Mouse (Mus musculus) A20 (cell line): Measurements from ENCODE around the gene Vav1.
"Not testable (repeated sequence)": the region's sequence is repeated elsewhere in the genome, so short reads cannot be mapped to it uniquely, and the experiment has no call there.

Experiments used
- DNase-seq: peaks from one replicate; pipeline ENCODE4 v3.0.0-alpha.2; 2011; ENCODE audit warnings: low read depth, low spot score

The Vav1 gene

DNA sequence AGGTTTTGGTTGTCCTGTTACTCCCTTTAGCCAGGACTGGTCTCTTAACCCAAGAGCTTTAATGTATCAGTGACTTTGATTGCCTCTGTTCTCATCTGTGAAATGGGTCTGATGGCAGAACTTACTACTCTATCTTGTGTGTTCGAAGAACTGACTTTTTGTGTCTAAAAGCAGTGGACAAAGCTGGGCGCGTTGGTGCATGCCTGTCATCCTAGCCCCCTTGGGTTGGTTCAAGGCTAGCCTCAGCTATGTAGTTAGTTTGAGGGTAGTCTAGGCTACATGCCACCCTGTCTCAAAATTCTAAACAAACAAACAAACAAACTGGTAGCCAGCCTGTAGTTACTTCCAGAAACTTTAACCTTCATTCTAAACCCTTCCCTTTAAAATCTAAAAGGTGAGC is 27.5 kb upstream of the Vav1 start:
- no peak for DNase-seq

DNA sequence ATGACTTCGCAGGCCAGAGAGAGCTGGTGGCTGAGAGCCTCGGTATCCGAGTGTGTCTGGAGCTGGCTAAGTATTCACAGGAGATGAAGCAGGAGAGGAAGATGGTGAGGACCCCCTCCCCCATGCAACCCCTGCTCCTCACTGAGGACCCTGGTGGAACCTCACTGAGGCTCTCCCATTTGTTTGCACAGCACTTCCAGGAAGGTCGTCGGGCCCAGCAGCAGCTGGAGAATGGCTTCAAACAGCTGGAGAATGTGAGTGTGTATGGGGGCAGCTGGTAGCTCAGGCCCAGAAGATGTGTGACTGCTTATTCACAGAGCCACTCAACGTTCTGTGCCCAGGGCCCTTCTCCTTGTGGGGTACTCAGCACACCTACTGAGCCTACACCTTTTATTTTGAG is 25.6 kb upstream of the Vav1 start:
- DNase-seq: no peak

DNA sequence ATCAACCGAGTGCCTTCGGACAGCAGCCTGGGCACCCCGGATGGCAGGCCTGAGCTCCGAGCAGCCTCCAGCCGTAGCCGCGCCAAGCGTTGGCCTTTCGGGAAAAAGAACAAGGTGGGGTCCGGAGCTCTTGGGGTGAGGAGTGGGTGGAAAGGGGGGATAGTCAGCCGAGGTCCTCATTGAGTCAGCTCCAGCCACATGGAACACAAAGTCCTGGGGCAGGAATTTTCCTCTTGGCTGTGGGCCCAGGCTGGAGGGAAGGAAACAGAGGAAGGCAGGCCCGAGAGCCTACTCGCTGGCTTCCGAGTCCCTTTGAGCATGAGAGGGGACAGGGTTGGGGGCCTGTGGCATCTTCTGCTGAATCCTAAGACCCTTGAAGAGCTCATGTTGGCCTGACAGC is 23.5 kb upstream of the Vav1 start:
- DNase-seq: no peak

DNA sequence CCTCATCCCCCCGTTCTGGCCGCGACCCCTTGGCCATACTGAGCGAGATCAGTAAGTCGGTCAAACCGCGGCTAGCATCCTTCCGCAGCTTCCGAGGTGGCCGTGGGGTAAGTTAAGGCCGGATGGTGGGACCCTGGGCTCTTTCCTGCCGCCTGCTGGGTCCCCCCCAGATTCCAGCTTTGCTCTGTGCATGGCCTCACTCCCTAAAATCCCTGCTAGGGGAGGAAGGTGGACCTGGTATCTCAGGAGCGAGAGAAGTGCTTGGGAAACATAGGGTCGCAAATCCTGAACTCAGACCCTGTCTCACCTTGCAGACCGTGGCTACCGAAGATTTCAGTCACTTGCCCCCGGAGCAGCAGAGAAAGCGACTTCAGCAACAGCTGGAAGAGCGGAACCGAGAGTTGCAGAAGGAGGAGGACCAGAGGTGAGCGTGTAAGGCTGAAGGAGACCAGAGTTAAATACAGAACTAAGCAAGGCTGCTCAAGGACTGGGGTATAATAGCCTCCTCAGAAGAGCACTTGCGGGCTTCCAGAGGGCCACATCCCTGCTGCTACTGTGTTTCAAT is 21.9 kb upstream of the Vav1 start:
- DNase-seq: no peak

DNA sequence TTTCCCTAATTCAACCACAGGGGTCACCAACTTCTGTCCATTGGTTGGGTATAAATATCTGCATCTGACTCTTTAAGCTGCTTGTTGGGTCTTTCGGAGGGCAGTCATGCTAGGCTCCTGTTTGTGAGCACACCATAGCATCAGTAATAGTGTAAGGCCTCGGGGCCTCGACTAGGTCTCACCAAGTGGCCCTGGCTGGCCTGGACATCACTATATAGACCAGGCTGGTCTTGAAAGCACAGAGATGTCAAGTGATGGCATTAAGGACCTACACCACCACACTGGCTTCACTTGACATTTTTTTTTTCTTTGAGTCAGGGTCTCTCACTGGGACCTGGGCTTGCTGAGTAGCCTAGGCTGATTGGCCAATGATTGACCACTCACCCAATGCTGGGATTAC is 20.7 kb upstream of the Vav1 start:
- no peak for DNase-seq

DNA sequence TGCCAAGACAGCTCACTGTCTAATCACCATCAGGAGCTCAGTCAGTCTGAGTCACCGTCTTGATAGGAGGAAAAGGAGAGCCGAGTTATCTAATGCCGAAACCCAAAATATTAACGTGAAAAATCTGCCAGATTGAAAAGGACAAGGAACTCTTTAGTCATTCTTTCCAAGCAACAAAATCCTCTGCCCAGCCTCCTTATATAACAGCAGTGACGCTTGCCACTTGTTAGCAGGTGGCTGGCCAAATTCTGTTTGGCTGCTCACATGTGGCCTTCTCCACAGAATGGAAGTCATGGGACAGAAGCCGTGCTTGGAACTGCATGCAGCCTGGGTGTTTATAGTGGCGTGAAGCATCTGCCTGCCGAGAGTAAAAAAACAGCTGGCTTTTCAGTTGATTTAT is 19.2 kb upstream of the Vav1 start:
- DNase-seq: no peak

DNA sequence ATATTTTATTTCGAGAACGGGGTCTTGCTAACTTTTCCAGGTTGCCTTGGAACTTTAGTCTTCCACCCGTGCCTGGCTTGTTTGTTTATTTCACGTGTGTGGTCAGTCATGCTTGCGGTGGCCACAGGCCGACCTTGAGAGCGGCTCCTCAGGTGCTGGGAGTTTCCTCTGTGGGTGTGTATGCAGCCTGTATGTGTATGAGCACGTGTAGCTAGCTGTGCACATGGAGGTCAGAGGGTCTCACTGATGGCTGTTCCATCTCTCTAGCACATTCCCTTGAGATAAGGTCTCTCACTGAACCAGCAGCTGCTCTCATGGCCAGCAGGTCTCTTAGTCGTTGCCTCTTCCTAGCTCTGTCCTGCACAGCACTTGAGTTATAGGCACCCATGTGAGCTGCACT is 18.5 kb upstream of the Vav1 start:
- no peak for DNase-seq

DNA sequence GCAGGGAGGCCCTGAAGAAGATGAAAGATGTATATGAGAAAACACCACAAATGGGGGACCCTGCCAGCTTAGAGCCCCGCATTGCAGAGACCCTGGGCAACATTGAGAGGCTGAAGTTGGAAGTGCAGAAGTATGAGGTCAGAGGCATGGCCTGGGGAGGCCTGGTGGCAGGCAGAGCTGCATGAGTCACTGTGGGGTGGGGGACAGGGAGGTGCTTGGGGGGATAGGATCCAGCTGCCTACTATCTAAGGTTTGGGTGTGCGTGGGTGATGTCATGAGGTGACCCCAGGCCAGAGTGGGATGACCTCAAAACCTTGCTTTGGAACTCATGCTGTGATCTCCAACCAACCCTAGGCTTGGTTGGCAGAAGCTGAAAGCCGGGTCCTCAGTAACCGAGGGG is 17.6 kb upstream of the Vav1 start:
- DNase-seq: no peak

DNA sequence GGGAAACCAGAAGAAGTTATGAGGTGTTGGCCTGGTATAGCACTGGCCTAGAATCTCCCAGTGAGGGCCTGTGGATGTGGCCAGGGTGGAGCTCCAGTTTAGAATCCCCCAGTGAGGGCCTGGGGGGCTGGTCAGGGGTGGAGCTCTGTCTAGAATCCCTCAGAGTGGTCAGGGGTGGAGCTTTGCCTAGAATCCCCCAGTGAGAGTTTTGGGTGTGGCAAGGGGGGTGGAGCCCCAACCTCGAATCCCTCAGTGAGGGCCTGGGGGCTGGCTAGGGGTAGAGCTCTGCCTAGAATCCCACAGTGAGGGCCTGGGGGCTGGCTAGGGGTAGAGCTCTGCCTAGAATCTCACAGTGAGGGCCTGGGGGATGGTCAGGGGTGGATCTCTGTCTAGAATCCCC is 17.1 kb upstream of the Vav1 start:
- DNase-seq: no peak

DNA sequence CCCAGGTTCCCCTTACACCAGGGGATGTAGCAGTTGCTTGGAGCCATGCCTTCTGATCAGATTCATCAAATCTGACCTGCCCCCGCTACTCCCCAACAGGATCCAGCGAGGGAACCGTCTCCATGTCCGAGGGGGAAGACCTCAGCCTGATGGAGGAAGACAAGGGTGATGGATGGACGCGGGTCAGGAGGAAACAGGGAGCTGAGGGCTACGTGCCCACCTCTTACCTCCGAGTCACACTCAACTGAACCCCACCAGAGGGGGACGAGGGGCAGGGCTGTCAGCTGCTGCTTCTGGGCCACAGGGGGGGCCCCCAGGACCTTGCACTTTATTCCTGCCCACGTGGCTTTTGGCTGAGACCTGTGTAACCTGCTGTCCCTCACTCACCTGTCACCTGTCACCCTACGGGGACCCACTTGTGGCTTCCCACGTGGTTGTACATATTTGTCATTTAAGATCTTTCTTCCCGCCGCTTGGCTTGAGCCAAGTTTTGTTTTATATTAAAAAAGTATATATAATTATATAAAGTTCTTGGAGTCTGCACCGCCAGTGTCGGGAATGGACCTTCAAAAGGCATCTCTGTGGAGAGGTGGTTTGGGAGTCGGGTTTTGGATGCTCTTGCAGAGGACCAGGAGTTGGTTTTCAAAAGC is 15.9 kb upstream of the Vav1 start:
- no peak for DNase-seq

DNA sequence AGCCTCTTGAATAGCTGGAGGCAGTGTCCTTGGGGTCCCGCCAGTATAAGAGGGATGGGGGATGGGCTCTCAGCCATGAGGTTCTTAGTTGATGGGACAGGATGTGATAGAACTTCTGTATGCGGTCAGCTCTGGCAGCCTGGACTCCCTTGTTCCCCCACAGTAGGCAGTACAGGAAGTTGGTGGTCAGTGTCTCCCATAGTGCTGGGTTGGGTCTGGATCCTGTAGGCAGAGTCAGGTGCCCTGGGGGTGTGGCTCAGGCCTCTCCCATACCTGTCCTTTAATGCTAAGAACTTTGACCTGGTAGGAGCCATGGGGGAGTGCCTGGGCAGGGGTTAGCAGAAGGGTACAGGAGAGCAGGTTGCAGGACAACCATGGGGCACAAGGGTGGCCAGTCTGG is 14.7 kb upstream of the Vav1 start:
- no peak for DNase-seq

DNA sequence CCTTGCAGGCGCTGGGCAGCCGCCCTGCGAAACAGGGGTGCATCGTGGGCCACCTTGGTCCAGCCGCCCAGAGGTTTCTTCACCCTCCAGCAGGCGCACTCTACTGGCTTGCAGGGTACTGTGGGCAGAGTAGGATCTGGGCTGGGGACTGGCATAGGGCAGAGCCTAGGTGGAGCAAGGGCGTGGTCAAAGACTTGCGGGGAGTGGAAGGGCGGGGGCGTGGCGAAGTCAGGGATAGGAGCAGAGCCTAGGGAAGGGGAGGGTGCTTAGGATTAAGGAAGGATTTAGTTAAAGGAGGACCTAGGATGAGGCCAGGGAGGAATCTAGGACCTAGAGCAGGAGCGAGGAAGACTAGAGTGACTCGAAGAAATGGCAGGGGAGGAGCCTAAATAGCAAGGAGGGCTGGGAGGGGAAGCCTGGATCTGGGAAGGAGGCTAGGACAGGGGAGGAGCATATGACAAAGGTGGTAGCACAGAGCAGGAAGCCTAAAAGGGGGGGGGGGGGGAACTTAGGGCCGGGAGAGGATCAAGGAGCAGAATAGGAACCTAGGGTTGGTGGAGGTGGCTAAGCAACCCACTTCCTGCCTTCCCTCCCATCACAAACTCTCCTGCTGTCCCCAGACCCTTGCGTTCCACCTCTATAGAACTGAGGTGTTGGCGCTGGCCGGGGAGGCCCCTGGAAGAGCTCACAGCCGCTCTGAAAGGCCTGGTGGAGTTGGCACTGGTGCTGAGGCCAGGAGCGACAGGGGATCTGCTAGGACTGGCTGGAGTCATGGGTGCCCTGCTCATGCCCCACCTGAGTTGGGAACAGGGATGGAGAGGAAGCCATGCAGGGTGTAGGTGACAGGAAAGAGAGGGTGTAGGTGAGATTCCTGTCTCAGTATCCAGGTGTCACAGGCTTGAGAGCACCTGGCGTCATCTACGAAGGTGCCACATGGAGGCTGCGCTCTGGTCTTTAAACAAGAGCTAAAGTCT is 13.6 kb upstream of the Vav1 start:
- no peak for DNase-seq

DNA sequence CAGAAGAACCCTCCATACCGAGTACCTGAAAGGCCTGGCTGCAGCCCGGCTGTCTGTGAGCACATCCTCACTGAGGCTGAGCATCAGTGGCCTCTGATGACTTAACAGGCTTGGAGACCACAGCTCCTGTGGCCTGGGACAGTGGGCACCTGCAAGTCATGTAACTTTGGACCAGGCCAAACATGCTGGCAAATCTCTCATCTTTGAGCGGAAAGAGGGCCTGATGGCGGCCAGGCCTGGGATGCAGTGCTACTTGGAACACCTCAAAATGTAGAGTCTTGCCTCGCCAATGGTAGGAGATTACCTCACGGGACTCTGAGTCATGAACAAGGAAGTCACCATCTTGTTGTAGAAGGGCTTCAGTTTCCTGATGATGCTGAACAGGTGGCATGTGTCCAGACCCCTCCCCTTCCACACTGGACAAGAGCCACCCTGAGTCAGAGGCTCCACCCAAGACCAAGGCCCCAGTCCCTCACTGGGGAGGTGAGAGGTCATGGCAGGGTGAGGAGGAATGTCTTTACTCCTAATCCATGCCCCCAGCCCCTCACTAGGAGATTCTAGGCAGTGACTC is 11.3 kb upstream of the Vav1 start:
- DNase-seq: no peak

DNA sequence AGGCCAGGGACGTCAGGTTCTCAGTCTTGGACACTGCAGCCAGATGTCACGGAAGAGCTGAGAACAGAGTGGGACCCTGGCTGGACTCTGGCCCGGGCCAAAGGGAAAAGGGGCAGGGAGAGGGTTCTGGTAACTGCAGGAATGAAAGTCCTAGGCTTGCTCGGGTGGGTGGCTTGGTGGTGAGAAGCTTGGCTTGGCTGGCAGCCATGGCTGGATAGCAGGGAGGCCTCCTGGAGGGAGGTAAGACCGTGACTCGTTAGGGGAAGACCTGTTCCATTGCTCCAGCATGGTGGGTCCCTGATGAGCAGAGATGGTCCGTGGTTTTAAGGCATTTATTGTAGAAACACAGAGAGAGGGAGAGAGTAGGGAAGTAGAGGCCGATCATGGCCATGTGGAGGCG is 7.6 kb upstream of the Vav1 start:
- DNase-seq: no peak

DNA sequence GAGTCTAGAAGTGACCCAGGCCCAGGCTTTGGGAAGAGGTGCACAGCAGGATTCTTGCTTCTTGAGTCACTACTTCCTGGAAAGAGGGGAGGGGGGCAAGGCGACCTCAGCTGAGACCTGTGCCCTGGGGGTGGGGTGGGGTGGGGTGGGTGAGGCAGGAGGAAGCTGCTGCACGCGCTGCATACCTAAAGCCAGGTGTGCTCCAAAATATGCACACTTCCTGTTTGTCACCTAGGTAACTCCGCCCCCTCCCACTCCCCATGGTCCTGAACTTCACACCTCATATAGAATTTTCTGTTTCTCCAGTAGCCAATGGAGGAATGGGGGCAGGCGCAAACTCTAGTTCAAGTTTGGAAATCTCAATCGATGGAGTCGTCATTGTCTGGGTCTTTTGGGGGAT is 5.1 kb upstream of the Vav1 start:
- DNase-seq: peak; percentile 25

DNA sequence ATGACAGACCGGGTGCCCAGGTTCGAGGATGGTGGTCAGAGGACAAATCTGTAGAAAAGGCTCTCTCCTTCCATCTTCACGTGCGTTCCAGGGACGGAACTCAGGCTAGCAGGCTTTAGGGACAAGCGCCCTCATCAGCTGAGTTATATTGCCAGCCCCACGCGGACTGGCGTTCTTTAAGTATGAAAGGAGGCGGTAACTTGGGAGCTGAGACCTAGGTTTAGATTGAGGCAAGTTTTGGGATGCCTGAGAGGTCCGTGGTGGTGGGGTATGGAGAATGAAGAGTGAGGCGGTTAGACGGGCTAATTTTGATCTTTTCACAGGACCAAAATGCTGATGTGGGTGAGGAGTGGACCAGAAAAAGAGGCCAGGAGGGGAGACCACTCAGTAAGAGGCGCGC is 4.2 kb upstream of the Vav1 start:
- DNase-seq: no peak

DNA sequence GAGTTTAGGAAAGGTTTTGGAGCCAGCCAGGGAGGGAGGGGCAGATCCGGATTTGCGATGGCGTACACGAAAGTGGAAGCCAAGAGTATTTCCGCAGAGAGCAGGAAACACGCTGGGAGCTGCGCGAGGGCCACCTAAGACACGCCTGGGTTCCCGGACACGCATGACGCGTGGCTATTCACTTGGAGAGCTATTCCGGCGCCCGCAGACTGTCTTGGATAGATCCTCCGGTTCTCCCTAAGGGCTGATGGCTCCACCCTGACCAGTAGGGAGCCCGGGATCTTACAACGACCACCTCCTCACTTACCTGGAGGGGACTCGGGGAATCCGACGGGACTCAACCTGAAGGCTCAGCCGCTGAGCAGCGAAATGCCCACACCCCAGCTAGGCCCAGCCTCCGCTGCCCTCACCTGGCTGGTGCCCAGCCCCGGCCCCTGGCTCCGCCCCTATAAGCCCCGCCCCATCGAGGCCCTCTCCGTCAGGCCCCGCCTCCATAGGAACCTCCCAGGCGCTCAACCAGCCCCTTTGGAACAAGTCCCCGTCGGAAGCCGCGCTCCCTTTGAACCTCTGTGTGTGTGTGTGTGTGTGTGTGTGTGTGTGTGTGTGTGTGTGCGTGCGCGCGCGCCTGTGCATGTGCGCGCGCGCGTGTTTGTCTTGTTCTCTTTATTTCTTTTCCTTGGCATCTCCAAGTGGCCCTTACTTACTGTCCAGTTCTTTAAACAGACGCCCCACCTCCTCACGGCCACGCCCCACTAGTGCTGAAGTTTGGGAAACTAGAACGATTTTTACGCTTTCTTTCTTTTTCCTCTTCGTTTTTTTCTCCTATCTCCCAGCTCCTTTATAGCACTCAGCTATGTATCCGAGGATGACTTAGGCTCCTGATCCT is 3.5 kb upstream of the Vav1 start:
- DNase-seq: peak; percentile 92

DNA sequence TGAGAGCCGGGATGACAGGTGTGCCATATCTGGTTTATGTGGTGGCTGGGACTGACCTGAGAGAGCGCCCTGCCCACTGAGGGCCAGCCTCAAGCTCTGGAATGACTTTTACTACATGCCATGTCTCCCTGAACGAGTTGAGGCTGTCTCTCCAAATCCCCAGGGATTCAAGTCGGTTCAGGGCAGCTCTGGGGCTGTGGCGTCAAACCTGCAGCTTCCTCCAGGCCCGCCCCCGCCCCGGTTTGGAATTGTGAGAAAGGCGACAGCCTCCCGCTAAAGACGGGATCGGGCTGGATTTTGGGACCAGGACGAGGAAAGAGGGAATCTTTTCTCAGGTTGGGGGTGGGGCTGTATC is 2.9 kb upstream of the Vav1 start:
- no peak for DNase-seq

DNA sequence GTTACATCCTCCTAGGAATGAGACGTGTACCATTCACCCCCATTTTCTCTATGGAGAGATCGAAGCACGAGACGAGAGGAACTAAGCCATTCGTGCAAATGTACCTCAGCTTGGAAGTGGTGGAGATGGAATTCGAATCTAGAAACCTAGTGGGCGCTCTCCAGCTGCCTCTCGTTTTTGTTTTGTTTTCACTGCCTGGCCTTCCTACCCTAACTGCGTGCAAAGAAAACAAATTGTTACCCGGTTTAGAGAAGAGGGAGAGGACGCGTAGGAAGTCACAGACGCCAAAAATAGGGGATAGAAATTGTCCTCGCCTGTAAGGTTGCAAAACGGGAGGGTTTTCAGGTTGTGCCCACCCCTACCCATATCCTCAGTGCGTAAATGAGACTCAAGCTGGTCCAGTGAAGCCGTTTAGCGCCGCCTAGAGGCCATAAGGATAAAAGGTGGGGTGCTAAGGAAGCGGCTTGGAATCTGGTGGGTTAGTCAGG is 2.2 kb upstream of the Vav1 start:
- DNase-seq: peak; percentile 92

DNA sequence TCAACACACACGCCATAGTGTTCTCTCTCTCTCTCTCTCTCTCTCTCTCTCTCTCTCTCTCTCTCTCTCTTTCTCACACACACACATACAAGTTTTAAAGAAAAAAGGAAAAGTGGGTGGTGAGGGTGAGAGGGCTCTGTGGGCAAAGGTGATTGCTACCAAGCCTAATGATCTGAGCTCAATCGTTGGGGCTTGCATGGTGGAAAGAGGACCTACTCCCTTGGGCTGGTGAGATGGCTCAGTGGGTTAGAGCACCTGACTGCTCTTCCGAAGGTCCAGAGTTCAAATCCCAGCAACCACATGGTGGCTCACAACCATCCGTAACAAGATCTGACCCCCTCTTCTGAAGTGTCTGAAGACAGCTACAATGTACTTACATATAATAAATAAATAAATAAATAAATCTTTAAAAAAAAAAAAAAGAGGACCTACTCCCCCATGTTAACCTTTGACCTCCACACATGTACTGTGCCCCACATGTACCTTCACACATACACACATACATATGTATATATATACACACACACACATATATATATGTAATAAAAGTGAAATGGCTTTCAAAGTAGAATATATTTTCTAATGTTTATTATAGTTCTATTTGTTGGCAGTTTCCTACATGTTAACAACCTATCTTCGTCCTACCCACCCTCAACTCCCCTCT is 1.2 kb upstream of the Vav1 start:
- DNase-seq: not testable (repeated sequence)

DNA sequence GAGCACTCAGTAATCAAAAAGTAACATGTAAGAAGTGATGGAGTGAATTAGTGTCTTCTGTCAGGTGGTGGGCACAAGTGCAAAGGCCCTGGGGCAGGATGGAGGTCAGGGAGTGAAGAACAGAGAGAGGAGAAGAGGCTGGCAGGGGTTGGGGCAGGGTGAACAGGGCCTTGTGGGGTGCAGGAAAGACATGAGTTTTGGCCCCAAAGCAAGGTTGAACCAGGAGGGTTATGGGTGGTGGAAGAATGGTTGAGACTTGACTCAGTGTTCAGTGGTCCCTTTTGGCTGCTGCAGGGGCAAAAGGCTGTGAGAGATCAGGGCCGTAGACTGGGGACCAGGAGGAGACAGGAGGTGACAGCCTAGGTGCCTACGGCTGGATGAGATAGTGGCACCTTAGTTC is 363 bp upstream of the Vav1 start:
- no peak for DNase-seq
